Mouse (Mus musculus) gastrocnemius, postnatal 10 days (tissue): Measurements from ENCODE around the gene Nfkb1. TPM values are rescaled to one million over a fixed set of nuclear protein-coding genes. Genes with fewer than 3 reads are reported as not detected.

Experiments used
- total RNA-seq, 2 experiments: library from RNA; stranded (reverse); gene quantifications; 2 replicates each; pipeline ENCODE4 v1.2.3; 2021

The Nfkb1 gene
- total RNA-seq, 2 experiments from 2014 or later = 23.5 to 28.7 TPM

Other genes starting within 250 kb of the Nfkb1 start
- 10 to 100 TPM in 1 of 2 experiments, 1 to 10 TPM in 1; 6.8 to 12.8 TPM for gene Manba, start 205.9 kb downstream of the Nfkb1 start, total RNA-seq
- 1 to 10 TPM; 1.3 to 1.5 TPM for gene Slc39a8, start 133.7 kb upstream of the Nfkb1 start, total RNA-seq